Mouse (Mus musculus): ENCODE measurements around the gene Wdr82. TPM values are rescaled to one million over a fixed set of nuclear protein-coding genes. Genes with fewer than 3 reads are reported as not detected.

The Wdr82 gene
- polyA plus RNA-seq, 1 experiment from 2014 or later: 38.1 TPM

GRCm38 (mm10) chr9:106232956-106233355 lies 62.2 kb downstream of the Wdr82 start:
- no peaks in the 10 kb centered on the region for H3K4me1 ChIP-seq
- no peaks in the 10 kb centered on the region; the same call in 1 of the 2 replicates for H3K27me3 ChIP-seq
- H3K27ac ChIP-seq: no peak overlapping the region
- WGBS: 91% methylated on average over 3 of the region's 3 CpGs
- H3K36me3 ChIP-seq (replicated peaks): peaks cover 57% of the 10 kb centered on the region
- H3K4me3 ChIP-seq (replicated peaks): no peak overlapping the region
- no peak overlapping the region for H3K4me2 ChIP-seq
- no peak overlapping the region for H3K9ac ChIP-seq
- ATAC-seq (ENCODE audit: low FRiP score): no peak
- H3K9me3 ChIP-seq: no peaks in the 10 kb centered on the region

DNA sequence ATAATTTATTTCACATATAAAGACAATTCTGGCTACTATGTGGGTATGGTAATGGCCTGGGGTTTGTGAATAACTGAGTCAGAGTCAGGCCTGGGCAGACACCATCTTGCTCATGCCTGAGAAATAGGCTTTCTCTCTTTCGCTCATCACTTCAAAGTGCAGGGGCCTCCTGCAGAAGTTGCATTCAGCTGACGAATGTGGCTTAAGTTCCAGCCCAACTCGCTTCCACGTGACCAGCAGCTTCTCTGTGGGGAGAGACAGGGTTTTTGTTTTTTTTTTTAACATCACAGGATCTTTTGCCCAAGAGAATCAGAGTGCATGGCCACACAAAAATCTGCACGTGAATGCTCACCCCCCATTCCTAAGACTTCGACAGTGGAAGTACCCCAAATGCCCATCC lies 63.2 kb downstream of the Wdr82 start:
- WGBS: 80% methylated on average over 6 of the region's 6 CpGs
- H3K27me3 ChIP-seq: no peaks in the 10 kb centered on the region
- peaks cover 67% of the 10 kb centered on the region for H3K36me3 ChIP-seq (replicated peaks)
- no peak overlapping the region for H3K4me3 ChIP-seq (replicated peaks)
- H3K4me2 ChIP-seq: no peak overlapping the region
- ATAC-seq (ENCODE audit: low FRiP score): no peak
- no peaks in the 10 kb centered on the region for H3K4me1 ChIP-seq
- no peak overlapping the region for H3K27ac ChIP-seq
- H3K9me3 ChIP-seq: no peaks in the 10 kb centered on the region
- H3K9ac ChIP-seq: no peak overlapping the region

DNA sequence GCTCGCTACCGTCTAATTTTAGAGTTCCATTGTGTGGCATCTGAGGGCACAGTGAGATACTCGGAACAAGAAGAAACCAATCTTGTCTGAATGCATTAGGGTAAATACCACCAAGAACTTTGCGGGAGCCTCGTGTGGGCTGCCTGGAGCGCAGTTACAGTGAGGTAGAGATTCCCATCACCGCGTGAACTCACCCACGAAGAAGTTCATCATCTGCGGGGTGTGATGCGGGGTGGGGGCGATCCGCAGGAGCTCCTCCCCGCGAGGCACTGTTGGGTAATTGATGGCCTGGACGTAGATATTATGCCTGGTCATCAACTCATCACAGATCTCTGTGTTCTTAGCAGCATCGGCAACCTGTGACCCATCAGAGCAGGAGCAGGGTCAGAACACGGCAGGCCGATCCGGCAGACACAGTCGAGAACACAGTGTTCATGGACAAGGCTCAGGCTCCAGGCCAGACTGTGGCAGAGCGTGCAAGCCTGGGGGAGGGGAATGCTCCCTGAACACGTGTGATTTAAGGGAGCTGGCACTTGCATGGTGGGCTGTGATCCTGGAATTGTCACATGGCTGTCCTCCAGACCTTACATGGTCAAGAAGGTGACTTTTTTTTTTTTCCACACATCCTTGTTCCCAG lies 64.6 kb downstream of the Wdr82 start:
- Histone ChIP-seq H3K9ac (no peak overlapping the region), H3K9me3 (no peaks in the 10 kb centered on the region), H3K27me3 (no peaks in the 10 kb centered on the region), H3K36me3 (replicated peaks) (peaks cover 81% of the 10 kb centered on the region), H3K4me3 (replicated peaks) (no peak overlapping the region), H3K27ac (no peak overlapping the region), H3K4me1 (no peaks in the 10 kb centered on the region), H3K4me2 (no peak overlapping the region)
- 92% methylated on average over 23 of the region's 23 CpGs for WGBS
- no peak for ATAC-seq (ENCODE audit: low FRiP score)

DNA sequence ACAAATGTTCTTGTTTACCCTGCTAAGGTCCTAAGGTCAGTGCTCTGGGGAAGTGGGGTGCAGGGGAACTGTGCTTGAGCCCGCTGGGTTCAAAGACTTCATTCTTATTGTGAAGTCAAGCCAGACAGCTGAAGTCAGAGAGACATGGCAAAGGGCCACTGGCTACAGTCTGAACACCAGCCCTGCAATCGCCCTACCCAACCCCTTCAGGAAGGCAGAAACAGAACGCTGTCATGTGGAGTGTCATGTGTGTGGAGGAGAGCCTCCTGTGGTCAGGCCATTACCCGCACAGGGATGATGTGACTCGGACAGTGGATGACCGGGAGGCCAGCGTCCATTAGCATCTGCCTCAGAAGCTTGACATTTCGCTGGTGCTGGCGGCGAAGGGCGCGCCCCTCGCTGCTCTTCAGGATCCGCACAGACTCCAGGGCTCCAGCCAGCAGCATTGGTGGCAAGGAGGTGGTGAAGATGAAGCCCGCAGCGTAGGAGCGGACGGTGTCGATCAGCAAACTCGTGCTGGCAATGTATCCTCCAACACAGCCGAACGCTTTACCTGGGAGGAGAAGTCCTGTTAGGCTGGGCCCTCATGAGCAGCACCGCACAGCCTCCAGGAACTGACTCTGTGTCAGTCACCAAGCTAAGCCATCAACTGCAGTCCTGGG lies 65.6 kb downstream of the Wdr82 start:
- Histone ChIP-seq H3K36me3 (replicated peaks) (peaks cover 90% of the 10 kb centered on the region), H3K27me3 (no peaks in the 10 kb centered on the region), H3K4me3 (replicated peaks) (no peak overlapping the region), H3K27ac (no peak overlapping the region), H3K9ac (no peak overlapping the region), H3K4me1 (no peaks in the 10 kb centered on the region), H3K4me2 (no peak overlapping the region), H3K9me3 (no peaks in the 10 kb centered on the region)
- WGBS: 94% methylated on average over 23 of the region's 23 CpGs
- no peak for ATAC-seq (ENCODE audit: low FRiP score)

DNA sequence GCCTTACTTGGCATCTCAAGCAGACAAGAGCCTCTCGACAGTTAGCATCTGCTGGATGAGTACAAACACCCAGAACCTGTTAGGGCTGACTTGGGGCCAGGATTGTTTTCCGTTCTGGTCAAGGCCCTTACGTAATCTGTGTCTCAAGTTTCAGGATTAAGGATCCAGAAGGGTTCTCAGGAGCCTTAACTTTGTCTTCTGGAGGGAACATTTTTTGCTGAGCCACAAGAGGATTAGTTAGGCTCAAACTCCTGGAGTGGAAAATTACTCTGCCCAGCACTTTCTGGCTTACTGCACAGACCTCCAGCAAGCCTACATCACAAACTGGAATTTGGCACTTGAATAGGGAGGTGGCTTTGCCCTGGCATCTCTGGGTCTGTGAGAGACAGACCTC lies 66.1 kb downstream of the Wdr82 start:
- H3K4me1 ChIP-seq: no peaks in the 10 kb centered on the region
- no peaks in the 10 kb centered on the region for H3K27me3 ChIP-seq
- ATAC-seq (ENCODE audit: low FRiP score): no peak
- no peak overlapping the region for H3K4me2 ChIP-seq
- H3K27ac ChIP-seq: no peak overlapping the region
- H3K9ac ChIP-seq: no peak overlapping the region
- H3K36me3 ChIP-seq (replicated peaks): peaks cover 95% of the 10 kb centered on the region
- no peak overlapping the region for H3K4me3 ChIP-seq (replicated peaks)
- 82% methylated on average over 3 of the region's 3 CpGs for WGBS
- no peaks in the 10 kb centered on the region for H3K9me3 ChIP-seq

DNA sequence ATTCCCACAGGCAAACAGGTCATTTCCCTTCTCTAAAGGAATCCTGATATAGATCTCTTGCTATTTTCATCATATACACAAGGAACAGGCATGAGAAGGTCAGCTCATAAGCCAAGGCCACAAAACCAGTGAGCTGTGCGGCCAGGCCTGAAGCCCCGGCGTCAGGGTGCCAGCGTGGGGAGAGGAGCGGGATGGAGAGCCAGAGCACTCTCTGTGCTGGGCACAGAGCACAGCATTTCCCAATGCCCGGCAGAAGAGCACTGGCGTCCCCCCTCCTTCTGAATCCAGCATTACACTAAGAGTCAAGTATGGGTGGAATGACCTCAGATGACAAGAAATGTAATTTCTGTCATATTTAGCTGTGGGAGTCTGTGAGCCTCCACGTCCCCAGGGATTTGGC lies 66.7 kb downstream of the Wdr82 start:
- WGBS: 91% methylated on average over 8 of the region's 8 CpGs

DNA sequence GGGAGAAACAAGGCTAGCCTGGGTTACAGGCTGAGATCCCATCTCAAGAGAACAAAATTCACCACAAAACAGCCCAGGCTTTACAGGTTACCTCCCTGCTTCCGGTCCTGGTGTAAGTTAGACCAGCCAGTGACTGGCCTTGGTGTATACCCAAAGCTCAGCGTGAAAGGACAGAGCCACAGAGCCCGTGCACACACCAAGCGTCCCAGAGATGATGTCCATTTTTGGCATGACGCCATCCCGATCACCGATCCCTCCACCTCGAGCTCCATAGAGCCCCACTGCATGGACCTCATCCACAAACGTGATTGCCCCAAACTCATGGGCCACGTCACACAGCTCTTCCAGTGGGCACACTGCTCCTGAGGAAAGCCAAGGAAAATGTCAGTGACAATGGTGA lies 67.2 kb downstream of the Wdr82 start:
- H3K4me3 ChIP-seq (replicated peaks): no peak overlapping the region
- no peak for ATAC-seq (ENCODE audit: low FRiP score)
- H3K9me3 ChIP-seq: no peaks in the 10 kb centered on the region
- H3K4me2 ChIP-seq: no peak overlapping the region
- H3K27me3 ChIP-seq: no peaks in the 10 kb centered on the region
- peaks cover 98% of the 10 kb centered on the region for H3K36me3 ChIP-seq (replicated peaks)
- no peaks in the 10 kb centered on the region for H3K4me1 ChIP-seq
- no peak overlapping the region for H3K27ac ChIP-seq
- 93% methylated on average over 10 of the region's 10 CpGs for WGBS
- H3K9ac ChIP-seq: no peak overlapping the region

More for the DNA sequence above, 66.7 kb downstream of the Wdr82 start:
- Histone ChIP-seq H3K4me2 (no peak overlapping the region), H3K27me3 (no peaks in the 10 kb centered on the region), H3K9me3 (no peaks in the 10 kb centered on the region), H3K36me3 (replicated peaks) (peaks cover 98% of the 10 kb centered on the region), H3K9ac (no peak overlapping the region), H3K27ac (no peak overlapping the region), H3K4me1 (no peaks in the 10 kb centered on the region), H3K4me3 (replicated peaks) (no peak overlapping the region)
- no peak for ATAC-seq (ENCODE audit: low FRiP score)

MicroRNA genes within 50 kb of the gene (microRNA counts, 519-probe panel; counts per million panel counts)
- microRNA mmu-let-7g: 6,995 counts per million, percentile 92 among the panel's probes with 10 or more counts

Small RNA genes lying within 50 kb of the gene (microRNA-seq; reads per million reads assigned to microRNA genes)
- 408 reads per million, percentile 67 among the genes with 10 or more reads in this experiment for gene Mir135a-1
- gene Mirlet7g: 27,837 reads per million, percentile 99 among the genes with 10 or more reads in this experiment

Other genes starting within 250 kb of the Wdr82 start
- 0.08 and 0.18 TPM in 2 replicates for gene Col6a5, start 210.3 kb upstream of the Wdr82 start, polyA plus RNA-seq (2016; fragmentation: Nextera tagmentation; extraction: Ambion mirVana)
- gene Col6a4, start 74.1 kb upstream of the Wdr82 start, polyA plus RNA-seq (2016; fragmentation: Nextera tagmentation; extraction: Ambion mirVana): 0.27 and 0.70 TPM in 2 replicates
- gene Glyctk, start 12.8 kb upstream of the Wdr82 start, polyA plus RNA-seq (2016; fragmentation: Nextera tagmentation; extraction: Ambion mirVana): 9.1 and 10.2 TPM in 2 replicates
- gene Ppm1m, start 28.8 kb downstream of the Wdr82 start, polyA plus RNA-seq (2016; fragmentation: Nextera tagmentation; extraction: Ambion mirVana): 29.6 and 33.3 TPM in 2 replicates
- 53.9 and 59.3 TPM in 2 replicates for gene Twf2, start 32.2 kb downstream of the Wdr82 start, polyA plus RNA-seq (2016; fragmentation: Nextera tagmentation; extraction: Ambion mirVana)
- gene Tlr9, start 51.7 kb downstream of the Wdr82 start, polyA plus RNA-seq (2016; fragmentation: Nextera tagmentation; extraction: Ambion mirVana): not detected in 2 replicates
- 78.0 and 79.0 TPM in 2 replicates for gene Alas1, start 77.7 kb downstream of the Wdr82 start, polyA plus RNA-seq (2016; fragmentation: Nextera tagmentation; extraction: Ambion mirVana)
- 23.4 and 23.8 TPM in 2 replicates for gene Poc1a, start 110.1 kb downstream of the Wdr82 start, polyA plus RNA-seq (2016; fragmentation: Nextera tagmentation; extraction: Ambion mirVana)
- gene Dusp7, start 197.7 kb downstream of the Wdr82 start, polyA plus RNA-seq (2016; fragmentation: Nextera tagmentation; extraction: Ambion mirVana): 12.1 and 16.3 TPM in 2 replicates

Measured in forebrain, embryonic 12.5 days (tissue).